Mouse (Mus musculus): ENCODE results near the gene Siglec1. TPM values are rescaled to one million over a fixed set of nuclear protein-coding genes. Genes with fewer than 3 reads are reported as not detected.
A peak's percentile ranks its signal among the peaks of the same experiment; 100 is the strongest.
"Not testable (repeated sequence)": the region's sequence is repeated elsewhere in the genome, so short reads cannot be mapped to it uniquely, and the experiment has no call there.

Siglec1 gene
- total RNA-seq (2021): 1 to 10 TPM; 1.6 to 2.2 TPM

- no peak for DNase-seq (ENCODE audit: low spot score)
- intact Hi-C loops (cut with DNase I): no loop called here
Observed at GRCm38 (mm10) chr2:131086667-131087390, at the start of gene Siglec1. Siglec1 (minus strand) TSS chr2:131086765.

DNA sequence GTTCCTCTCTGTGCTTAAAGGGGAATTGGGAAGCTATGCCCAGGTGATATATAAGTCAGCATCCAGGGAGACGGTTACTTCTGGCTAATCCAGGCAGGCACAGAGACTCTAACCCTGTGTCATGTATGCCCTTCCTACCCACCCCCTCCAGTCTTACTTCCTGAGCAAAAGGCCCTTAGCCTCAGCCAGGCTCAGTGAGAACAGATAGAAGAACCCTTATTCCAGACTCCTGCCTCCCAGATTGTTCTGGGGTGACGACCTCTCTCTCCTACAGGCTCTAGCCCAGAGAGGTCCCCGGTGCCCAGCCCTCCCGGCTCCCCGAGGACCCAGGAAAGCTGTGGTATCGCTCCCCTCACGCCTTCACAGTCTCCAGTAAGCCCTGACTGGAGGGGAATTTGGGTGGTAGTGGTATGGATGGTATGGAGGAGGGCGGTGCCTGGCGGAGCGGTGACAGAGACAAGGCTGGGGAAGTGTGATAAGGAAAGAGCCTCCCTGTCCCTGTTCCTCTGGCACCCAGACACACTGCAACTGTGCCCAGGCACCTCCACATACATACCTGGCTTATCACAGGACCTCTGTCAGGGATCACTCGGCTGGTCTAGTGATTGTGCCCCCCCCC lies 49.1 kb upstream of the Siglec1 start:
- peak; percentile 1 for DNase-seq (ENCODE audit: low spot score)
- intact Hi-C loops (cut with DNase I): no loop called here

GRCm38 (mm10) chr2:131134826-131135400 lies 48.3 kb upstream of the Siglec1 start:
- intact Hi-C loops (cut with DNase I): no loop called here
- DNase-seq (ENCODE audit: low spot score): no peak

DNA sequence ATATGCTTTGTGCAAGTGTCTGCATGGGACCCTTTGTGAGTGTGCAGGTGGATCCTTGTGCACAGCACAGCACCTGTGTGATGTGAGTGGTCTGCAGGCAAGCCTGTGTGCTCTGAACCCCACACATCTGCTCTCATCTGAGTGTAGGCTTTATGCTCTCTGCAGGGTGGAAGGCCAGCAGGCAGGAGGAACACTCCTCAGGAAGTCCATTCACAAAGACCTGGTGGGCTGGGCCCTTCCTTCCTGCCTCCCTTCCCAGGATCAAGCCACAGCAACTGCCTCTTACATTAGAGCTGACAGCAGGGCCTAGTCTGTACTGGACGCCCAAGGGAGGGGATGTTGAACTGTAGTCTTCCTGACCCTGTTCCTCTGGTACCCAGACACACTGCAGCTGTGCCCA lies 47.8 kb upstream of the Siglec1 start:
- intact Hi-C loops (cut with DNase I): no loop called here
- DNase-seq (ENCODE audit: low spot score): peak; percentile 57

- no peak for DNase-seq (ENCODE audit: low spot score)
- intact Hi-C loops (cut with DNase I): no loop called here
Observed at GRCm38 (mm10) chr2:131132930-131133547, 46.5 kb upstream of the Siglec1 start, which contains the start of gene Gm11037. Gm11037 (plus strand) TSS chr2:131133497.

DNA sequence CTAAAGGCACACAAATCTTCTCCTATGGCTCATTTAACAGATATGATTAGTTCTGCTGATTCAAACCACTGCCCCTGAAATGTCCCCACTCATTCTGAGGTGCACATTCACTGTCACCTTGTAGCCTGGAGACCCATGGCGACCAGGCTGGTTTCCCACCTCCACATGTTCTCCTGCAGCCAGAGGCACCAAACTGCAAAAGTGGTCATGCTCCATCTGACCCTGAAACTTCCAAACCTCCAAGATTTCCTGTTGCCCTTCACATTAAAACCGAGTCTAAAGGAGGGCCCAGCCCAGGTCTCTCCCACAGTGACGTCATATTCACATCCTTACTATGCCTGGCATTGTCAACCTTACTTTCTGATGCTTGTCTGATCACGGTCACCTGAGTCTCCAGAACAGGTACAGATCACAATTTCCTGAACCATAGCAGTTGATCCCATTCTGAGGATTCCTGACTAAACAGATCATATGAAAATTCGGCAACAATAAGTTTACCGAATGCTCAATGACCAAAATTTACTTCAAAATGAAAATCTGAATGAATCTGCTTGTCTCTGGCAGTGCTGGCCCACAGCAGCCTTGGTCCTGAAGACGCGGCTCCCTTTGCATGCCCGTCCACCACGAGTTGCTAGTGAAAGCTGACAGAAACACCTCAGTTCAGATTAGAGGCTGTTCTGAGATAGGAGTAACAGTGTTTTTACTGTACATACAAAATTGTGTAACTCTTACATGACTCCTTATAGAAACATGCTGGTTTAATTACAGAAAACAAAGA lies 45.7 kb upstream of the Siglec1 start:
- intact Hi-C loops (cut with DNase I): no loop called here
- no peak for DNase-seq (ENCODE audit: low spot score)

GRCm38 (mm10) chr2:131130849-131131248 lies 44.3 kb upstream of the Siglec1 start:
- DNase-seq (ENCODE audit: low spot score): no peak
- intact Hi-C loops (cut with DNase I): no loop called here

DNA sequence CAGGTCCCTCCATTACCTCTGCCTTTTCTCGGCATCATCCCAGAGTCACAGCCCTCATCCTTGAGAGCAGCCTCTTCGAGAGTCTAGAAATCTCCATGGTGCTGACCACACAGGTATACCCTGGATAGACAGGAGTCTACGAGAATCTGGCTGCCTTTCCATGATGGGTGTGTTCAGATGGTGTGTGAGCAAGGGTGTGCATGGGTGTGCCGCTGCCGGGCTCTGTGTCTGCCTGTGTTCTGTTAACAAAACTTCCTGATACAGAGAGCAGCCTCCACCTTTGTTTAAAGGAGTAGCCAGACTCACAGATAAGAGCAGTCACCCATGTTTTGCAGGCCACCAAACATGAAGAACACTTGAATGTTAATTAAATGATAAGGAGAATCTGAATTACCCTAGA lies 43.3 kb upstream of the Siglec1 start:
- DNase-seq (ENCODE audit: low spot score): no peak

GRCm38 (mm10) chr2:131128636-131129157 lies 42.1 kb upstream of the Siglec1 start:
- no peak for DNase-seq (ENCODE audit: low spot score)
- intact Hi-C loops (cut with DNase I): no loop called here

More for the DNA sequence above, 43.3 kb upstream of the Siglec1 start:
- intact Hi-C loops (cut with DNase I): no loop called here

GRCm38 (mm10) chr2:131128211-131128610 lies 41.6 kb upstream of the Siglec1 start:
- intact Hi-C loops (cut with DNase I): no loop called here
- no peak for DNase-seq (ENCODE audit: low spot score)

DNA sequence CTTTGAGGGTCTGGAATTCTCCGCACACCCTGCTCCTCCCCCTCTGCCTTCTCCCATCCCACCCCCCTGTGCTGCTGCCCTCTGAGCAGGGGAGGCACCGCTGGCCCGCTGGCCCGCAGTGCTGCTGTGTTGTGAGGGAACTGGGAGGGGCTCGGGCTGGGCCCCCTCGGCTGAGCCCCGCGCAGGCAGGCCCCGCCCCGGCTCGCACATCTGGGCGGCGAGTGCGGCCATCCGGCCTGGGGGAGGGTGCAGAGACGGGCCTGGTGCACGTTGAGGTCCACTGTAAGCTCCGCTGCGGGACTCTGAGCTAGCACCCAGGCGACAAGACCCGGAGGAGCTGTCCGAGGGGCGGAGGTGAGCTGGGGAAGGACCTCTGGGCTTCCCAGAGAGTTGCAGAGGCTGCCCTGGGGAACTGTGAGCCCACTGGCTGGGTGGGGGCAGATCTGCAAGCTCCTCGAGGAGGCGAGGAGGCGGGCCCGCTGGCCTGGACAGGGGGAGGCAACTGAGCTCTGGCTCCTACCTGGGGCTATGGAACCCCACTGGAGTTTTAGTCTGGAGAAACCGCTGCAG lies 40.7 kb upstream of the Siglec1 start, which contains the start of gene Hspa12b:
Gene Hspa12b, plus strand, starts transcription at position 120 of the 570 bp plus-strand sequence.
- peak; percentile 78 for DNase-seq (ENCODE audit: low spot score)
- intact Hi-C loops (cut with DNase I): loop anchor here (2.0 kb wide), 1 partner anchor 14 kb away; no protein-coding TSS in a partner anchor

DNA sequence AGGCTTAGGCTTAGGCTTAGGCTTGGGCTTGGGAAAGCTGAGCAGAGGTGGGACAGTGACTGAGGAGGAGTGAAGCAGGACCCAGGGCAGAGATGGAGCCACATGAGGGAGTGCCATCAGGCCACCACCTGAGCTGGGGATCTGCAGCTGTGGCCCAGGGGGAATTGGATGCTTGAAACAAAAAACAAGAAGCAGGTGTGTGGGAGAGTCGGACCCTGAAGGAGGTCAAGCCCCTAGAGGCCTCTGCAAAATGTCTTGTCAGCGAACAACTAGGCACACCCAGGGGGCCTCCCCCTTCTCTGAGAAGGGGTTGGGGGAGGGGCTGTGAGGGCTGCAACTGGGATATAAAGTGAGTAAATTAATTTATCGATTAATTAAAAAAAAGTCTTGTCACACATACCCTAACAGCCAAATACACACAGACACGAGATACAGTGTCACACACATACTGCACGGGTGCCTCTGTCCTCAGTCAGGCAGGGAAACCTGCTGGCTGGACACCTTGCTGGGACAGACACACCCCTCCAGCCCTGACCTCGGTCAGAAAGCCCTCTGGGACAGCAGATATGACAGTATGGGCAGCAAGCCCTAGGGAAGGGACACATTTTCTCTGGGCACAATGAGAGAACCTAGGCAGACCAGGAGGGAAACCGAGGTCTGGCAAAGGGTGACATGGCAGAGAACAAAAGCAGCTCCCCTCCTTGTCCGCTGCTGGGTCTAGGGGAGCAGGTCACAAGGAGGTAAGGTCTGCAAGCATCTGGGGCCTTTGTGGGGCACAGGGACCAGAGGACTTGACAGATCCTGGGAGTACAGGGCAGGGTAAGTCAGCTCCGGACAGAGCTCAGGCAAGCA lies 39.6 kb upstream of the Siglec1 start:
- intact Hi-C loops (cut with DNase I): loop anchor here (2.0 kb wide), 1 partner anchor 15 kb away; no protein-coding TSS in a partner anchor
- no peak for DNase-seq (ENCODE audit: low spot score)

DNA sequence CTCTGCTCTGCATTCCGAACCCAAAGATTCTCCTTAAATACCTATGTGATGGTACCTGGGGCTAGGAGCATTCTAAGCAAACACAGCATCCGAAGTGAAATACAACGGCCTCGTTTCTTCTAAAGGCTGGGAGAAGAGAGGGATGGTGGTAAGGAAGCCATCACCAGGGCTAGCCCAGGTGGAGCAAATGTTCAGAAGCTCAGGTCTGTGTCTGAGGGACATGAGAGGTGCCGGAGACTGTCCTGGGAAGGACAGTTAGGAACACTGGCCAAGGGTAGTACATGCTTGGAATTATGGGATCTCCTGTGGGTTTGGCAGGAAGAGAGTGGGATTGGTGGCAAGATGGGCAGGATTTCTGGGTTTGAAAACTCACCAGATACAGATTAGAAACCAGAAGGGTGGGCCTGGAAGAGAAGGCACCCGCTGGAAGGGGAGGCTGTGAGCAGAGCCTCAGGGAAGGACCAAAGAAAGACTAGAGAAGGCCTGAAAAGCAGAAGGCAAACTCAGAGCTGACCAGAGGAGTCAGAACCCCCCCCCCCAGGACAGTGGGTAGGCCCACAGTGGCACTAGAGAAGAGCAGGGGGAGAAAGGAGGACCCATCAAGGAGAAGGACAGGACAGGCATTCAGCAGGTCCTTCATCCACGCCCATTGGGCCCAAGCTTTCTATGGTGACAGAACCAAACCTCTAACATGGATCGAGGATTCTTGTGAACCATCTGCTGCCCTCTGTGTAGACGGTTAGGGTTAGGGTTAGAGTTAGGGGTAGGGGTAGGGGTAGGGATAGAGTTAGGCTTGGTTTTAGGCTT lies 38.8 kb upstream of the Siglec1 start:
- intact Hi-C loops (cut with DNase I): no loop called here
- no peak for DNase-seq (ENCODE audit: low spot score)

GRCm38 (mm10) chr2:131124166-131124565 lies 37.6 kb upstream of the Siglec1 start:
- intact Hi-C loops (cut with DNase I): no loop called here
- DNase-seq (ENCODE audit: low spot score): peak; percentile 59

DNA sequence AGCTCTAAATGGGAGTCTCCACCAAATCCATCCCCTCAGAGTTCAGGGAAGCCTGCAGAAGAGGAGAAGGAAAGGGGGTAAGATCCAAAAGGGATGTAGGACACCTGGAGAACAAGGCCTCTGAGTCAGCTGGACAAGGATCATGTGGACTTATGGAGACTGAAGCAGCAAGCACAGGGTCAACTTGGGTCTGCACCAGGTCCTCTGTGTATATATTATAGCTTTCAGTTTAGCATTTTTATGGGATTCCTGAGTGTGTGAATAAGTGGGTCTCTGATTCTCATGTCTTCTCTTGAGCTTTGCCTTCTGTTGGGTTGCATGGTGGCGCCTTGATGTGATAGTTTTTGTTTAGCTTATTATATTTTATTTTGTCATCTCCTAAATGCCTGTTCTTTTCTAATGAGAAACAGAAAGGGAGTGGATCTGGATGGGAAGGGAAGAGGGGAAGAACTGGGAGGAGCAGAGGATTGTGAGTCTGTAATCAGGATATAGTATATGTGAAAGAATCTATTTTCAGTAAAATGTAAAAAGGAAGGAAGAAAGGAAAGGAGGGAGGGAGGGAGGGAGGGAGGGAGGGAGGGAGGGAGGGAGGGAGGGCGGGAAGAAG lies 32.5 kb upstream of the Siglec1 start:
- intact Hi-C loops (cut with DNase I): no loop called here
- DNase-seq (ENCODE audit: low spot score): no peak

- no peak for DNase-seq (ENCODE audit: low spot score)
Observed at GRCm38 (mm10) chr2:131105989-131106388, 19.4 kb upstream of the Siglec1 start.

GRCm38 (mm10) chr2:131105061-131105460 lies 18.5 kb upstream of the Siglec1 start:
- intact Hi-C loops (cut with DNase I): loop anchor here (2.0 kb wide), 1 partner anchor 372 kb away; no protein-coding TSS in a partner anchor
- DNase-seq (ENCODE audit: low spot score): not testable (repeated sequence)

More at GRCm38 (mm10) chr2:131105989-131106388, 19.4 kb upstream of the Siglec1 start:
- intact Hi-C loops (cut with DNase I): loop anchor here (2.0 kb wide), 1 partner anchor 373 kb away; no protein-coding TSS in a partner anchor

Measured in heart, postnatal 25 days (tissue).